Mouse (Mus musculus) lung, postnatal 0 days (tissue): ENCODE measurements at regions not wholly inside any gene's neighbourhood (a gene's known extent, or its start where the extent isn't known, plus 50 kb on each side); places are given as distances from the start of the nearest gene placed in this dataset.

Source experiments
- CTCF ChIP-seq: IDR thresholded peaks from 2 replicates; pipeline ENCODE4 v1.5.1; 2016; ENCODE audit warnings: antibody characterized with exemption, mild to moderate bottlenecking
- EP300 ChIP-seq: IDR thresholded peaks from 2 replicates; pipeline ENCODE4 v1.6.1; 2016; ENCODE audit warnings: antibody characterized with exemption, mild to moderate bottlenecking, control low read depth

DNA sequence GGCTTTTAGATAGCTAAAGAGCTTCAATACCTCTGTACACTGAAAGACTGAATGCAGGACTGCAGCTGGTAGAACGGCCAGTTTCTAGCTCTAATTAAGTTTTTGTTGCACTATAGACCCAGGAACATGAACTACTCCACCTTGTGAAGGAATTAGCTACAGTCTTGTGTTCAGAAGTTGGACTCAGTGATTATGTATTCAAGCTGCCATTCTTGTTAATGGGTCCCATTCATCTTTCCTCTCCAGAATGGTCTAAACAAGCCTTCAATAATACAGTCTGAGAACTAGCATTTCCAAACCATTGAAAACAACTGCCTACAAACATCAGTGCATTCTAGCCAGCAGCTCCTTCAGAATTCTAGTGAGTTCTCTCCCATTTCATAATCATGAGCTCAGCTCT lies 362.4 kb downstream of the Meis1 start:
- TF ChIP-seq CTCF: no peak
- no peak for TF ChIP-seq EP300
